Mouse (Mus musculus) thymus, postnatal 25 days (tissue): ENCODE measurements around the gene Tmem9.
A peak's percentile ranks its signal among the peaks of the same experiment; 100 is the strongest.

Experiments
- DNase-seq: peaks from one replicate; pipeline ENCODE4 v3.0.0; 2022

The Tmem9 gene

DNA sequence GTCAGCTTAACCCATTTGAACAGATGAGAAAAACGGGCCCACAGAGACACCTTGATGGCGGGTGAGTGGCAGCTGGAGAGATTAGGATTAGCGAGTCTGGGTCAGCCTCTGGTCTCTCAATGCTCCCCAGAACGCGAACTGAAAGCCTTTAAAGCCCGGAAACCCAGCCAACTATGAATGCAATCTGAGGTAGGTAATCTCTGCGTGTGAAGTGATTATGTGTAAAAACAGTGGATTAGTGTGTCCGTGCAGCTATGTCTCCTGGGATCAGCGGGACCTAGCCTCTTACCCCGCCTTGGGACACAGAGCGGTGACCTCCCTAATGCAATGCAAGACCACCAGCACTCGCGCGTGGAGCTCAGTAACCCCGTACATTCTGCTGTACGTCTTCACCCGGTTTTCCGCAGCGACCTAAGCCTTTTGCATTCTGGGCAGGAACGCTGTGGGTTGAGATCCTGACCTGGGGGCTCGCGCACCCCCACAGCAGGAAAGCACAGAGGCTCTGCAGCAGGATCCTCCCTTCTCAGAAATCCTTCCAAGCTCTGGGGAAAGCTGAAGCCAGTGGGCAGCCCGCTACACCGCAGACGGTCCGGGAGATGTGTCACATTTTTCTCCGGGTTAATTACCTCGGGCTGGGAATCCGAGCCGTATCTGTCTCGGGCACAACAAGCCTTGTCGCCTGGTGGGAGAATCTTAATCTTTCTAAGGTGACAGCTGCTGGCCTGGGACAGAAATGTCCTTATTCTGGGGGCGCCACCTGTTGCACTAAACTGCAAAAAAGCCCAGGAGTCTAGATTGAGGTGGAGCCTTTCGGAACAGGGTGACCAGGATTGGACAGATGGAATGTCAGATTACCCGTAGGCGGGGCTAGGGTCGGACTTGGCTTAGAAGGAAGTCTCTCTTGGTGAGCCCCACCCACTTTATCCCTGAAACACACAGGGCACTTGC is at the start of gene Tmem9:
Gene Tmem9, plus strand, starts transcription at position 940 of the 948 bp plus-strand sequence.
- DNase-seq = peak; percentile 41

DNA sequence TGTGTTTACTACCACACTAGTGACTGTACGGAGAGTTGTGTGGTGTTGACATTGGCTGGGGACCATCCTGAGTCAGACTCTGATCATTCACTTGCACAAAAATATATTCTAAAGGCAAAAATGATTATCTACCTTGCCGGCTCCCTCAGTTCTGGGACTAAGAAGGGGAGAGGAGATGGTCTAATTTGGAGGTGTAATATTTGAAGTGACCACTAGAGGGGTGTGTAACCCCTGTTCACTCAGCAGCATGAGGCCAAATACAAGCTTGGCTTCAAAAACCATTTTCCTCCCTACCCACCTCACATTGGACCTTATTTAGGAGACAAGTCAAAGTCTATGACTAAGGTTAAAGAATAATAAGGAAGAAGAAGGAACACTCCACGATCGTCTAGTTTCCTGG is 49.5 kb upstream of the Tmem9 start:
- DNase-seq = no peak

DNA sequence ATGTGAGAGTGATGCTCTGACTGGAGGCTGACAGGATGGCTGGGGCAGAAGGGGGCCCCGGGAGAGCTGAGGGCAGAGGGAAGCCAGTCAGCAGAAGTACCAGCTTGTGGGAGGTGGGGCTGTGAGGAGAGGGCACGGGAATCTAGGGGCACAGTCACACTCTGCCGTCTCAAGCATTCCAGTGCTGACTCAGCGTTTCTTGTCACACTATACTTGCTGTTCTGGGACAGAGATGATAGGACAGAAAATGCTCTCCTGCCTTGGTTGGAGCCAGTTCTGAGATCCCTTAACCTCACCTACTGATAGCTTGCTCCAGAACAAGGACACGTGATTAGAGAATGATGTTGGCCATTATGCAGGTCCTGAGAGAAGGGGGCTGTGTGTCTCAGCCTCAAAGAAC is 44.8 kb upstream of the Tmem9 start:
- no peak for DNase-seq

DNA sequence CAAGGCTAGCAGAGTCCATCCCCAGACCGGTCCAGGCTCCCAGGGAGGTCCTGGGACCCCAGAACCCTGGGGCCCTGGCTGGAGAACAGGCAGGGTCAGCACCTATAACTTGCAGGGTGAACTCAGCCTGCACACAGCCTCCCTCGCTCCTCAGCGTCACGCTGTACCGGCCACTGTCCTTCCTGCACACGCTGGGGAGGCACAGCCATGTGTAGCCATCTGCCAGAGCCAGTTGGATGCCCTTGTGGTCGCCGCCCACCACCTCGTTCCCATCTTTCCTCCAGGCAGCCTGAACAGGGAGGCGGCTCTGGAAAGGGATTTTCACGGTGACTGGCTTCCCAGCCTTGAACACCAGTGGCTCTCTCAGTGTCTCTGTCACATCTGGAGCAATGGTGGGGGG is 43.4 kb upstream of the Tmem9 start:
- DNase-seq = no peak

DNA sequence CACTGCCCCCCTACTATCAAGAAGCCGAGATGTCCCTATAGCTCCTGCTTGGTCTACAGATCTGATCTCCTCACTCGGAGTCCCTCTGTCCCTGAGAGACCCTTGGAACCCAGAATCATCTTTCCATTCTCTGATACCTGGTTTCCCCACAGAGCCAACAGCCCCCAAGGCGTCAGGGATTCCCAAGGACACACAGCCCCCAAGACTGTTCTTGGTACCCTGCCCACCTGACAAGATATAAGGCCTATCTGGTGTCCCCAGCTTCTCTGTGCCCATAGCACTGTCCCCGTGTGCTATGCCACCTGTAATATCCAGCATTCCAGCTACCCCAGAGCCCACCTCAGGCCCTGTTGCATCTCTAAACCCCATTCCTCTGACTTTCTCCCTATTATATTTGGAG is 40.2 kb upstream of the Tmem9 start:
- DNase-seq = no peak

DNA sequence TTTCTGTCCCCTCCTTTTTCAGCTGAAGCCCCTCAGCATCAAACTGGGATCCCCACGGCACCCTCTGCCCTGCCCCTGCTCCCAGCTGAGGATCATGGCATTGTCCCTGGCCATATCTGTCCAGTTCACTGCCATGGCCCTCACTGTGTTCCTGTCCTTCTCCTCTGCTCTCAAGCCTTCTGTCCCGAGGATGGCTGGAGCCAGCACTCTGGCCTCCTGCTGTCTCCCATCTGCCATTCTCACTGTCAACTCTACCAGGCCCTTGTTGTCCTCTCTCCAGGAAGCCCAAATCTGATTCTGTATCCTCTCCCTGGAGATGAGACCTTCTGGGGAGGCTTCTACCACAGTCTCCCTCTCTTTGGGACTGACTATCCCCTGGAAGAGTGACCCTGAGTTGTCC is 37.5 kb upstream of the Tmem9 start:
- DNase-seq = no peak

DNA sequence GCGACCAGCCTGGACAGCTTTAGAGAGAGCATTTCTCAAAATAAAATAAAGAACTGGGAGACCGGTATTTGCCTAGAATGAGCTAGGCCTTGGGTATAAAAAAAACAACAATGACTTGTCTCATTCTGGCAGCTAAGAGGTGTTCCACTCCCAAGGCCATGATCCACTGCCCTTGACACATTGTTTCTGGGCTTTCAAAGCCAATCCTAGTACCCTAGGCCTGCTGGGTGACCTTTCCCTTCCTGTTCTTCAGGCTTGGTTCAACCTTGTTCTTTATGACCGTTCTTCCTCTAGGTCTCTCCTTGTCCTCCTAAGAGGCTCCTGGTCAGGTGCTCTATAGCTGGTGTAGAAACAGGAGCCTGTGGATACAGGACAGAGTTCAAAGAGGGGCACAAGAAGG is 35.4 kb upstream of the Tmem9 start:
- DNase-seq = no peak

DNA sequence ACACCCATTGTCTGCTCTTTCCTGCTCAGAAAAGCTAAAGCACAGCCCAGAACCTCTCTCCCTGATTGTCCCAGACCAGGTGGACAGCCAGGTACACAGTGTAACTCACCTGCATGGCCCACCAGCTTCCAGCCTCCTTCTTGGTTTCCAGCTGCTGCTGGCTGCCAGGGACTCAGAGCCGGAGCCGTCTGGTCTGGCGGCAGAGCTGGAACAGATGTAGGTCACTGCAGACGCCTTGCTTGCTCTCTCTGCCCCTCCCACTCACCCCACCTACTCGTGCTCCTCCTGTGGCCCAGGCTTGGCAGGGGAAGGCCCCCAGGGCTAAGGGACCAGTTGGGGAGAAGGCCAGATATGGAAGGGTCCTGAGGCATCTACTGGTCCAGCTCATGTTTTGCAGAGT is 23.8 kb upstream of the Tmem9 start:
- no peak for DNase-seq

DNA sequence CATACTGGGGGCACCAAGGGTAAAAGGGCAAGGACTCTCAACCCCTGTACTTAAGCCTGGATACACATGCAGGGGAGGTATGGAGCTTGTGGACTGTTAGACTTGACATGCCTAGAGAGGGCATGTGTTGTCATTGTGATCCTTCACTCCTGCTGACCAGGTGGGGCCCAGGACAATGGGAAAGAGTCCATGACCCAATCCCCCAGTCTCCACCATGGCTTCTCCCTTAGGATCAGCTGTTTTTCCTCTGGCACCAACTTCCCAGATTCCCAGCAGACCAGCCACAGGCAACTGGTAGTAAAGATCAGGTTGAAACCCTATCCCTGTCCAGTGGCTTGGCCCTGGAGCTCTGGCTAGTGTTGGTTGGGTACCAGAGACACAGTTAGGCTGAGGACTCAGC is 18.1 kb upstream of the Tmem9 start:
- DNase-seq = no peak

DNA sequence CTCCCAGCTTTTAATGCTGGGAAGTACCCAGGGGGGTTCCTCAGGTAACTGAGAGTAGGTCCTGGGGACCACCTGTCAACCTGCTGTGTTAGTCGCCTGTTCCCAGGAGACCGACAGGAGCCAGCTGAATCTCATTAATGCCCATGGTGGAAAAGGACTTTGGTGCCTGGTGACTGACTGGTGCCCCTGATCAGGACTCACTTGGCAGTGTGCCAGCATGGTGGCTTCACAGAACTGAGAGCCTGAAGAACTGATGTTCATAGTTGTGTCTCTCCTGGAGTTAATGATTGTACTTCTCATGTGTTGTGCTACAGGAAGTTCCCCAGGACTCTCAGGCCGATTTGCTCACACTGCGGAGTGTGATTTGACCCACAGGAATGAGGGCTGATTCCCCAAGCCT is 14.5 kb upstream of the Tmem9 start:
- no peak for DNase-seq

DNA sequence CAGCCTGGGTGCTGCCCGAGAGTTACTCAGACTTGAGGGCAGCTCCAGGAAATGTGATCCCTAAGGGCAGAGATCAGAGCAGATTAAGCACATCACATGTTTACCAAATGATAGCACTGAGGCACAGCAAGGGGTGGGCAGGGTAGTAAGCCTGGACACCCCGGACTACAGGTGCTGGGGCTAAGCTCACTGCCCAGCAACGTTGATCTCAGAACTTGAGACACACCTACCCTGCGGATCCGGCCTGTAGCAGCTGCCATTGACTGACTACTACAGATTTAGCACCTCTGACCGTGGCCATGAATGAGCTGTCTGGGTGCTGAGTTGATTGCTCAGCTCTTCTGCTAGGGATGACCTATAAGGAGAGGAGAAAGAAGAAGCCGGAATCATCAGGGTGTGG is 10.4 kb upstream of the Tmem9 start:
- no peak for DNase-seq

DNA sequence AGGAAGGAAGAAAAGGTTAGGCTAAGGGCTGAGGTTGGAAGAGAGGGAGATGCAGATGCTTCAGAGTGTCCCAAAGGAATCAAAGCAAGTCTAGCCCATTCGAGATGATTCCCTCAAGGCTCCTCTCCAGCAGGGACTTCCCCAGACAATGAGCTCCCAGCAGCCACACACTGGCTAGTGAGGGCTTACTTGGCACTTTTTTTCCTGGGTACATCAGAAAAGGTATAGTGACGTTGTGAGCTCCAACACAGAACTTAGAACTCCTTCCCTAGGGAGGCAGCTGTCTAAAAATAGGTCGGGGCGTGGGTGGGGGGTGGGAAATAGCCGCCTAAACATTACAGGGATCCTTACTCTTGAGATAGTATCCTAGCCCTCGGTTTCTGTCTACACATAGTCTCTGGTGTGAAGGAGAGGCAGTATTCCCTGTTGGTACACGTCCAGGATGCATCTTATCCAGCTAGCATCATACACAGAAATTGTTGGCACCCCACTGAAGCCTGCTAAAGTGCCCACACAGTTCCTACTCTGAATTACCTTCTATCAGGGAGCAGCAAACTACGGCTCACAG is 8.1 kb upstream of the Tmem9 start:
- no peak for DNase-seq

DNA sequence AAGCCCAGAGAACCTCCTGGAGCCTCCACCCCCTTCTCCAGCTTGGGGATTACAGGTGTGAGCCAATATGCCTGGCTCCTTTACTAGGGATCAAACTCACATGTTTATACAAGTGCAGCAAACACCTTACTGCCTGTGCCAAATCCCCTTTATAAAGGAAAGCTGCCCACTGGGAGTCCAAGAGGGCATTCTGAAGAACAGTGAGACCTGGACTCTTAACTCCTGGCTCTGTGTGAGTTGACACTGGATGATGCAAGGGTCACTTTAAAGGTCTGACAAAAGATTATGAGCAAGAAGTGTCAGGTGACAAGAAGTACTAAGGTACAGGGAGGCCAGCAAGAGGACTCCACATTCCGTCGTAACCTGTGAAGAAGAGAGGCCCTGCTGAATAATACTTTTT is 6.5 kb upstream of the Tmem9 start:
- no peak for DNase-seq

DNA sequence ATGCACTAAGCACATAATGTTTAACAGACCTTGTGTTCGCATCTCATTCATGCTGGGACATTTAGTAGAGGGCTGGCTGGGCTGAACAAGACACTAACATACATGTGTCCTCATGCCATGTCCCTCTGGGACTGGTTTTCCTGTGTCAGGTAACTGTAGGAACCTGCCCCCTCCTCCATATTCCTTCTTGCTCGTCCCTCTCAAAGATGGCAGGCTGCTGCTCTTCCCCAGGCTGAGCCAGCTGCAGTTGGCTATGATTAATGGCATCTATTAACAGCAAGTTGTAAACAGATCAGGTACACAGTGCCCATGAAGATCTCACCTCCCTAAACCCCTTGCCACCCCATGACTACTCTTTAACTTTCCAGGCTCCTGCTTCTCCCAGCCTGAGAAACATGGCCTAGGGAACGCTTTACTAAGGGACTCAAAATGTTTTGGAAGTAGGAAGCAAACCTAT is 1.6 kb upstream of the Tmem9 start, which contains the start of gene Igfn1:
Gene Igfn1, minus strand, starts transcription at position 51 of the 457 bp plus-strand sequence.
- no peak for DNase-seq

DNA sequence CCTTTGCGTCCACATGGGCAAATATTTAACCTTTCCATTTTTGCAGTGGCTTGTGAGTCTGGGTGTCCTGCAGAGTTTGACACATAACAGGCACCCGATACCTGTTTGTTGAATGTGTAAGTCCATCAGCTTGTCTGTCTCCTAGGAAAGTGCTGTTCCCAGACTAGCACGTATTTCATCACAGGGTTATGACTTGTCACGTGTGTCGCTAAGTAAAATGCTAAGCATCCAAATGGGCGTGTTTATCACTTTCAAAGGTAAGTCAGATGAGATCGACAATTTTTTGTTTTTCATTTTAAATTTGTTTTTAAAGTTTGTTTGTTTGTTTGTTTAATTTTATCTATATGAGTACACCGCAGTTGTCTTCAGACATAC is 196 bp downstream of the Tmem9 start:
- DNase-seq = no peak

DNA sequence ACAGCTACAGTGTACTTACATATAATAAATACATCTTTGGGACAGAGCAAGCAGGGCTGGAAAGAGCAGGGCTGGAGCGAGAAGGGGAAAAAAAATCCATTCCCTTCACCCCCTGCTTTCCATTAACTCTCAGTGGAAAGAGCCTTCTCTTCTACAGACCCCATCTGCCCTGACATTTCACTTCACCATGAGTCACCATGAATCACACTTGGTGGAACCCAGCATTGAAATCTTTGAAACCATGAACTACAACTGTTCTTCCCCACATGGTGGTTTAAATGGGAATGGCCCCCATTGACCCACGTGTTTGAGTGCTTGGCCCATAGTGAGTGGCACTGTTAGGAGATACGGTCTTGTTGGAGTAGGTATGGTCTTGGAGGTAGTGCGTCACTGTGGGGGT is 2.3 kb downstream of the Tmem9 start:
- DNase-seq = no peak

DNA sequence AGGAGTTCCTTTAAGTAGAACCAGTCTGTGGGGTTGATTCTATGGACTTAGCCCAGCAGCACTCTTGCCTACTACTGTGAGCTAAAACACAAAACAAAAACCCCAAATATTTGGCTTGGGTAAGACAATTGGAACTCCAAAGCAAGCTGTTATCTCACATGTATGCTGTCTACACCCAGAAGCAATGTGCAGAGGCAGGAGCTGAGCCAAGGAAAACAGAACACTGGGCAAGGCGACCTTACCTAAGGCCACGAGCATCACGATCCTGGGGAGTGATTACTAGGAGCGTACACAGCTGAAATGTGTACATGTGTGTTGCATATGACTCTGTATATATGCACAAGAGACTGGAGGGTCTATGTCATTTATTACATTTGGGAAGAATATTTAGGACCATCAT is 5.6 kb downstream of the Tmem9 start:
- no peak for DNase-seq

DNA sequence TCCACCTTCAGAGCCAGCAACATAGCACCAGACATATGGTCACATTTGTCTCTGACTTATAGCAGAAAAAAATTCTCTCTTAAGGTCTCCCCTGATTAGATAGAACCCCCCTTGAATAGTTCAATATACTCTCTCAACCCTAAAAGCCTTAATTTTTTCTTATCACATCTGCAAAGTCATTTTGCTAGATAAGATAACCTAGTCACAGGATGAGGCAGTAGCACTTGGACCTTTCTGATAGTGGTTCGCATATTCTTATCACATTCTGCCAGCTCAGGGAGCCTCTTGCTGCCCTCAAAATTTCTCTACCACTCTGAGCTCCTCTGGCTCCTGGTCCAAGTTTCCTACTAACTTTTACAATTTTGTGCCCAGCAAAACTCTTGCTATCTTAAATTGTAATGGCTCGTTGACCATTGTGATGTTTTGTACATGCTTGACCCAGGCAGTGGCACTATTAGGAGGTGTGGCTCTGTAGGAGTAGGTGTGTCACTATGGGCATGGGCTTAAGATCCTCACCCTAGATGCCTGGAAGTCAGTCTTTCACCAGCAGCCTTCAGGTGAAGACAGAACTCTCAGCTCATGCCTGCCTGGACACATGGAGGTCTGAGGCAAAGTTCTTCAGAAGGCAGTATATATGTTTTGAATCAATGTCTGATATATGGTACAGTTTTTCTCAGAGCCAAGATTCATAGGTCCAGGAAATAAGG is 7.0 kb downstream of the Tmem9 start:
- DNase-seq = no peak

DNA sequence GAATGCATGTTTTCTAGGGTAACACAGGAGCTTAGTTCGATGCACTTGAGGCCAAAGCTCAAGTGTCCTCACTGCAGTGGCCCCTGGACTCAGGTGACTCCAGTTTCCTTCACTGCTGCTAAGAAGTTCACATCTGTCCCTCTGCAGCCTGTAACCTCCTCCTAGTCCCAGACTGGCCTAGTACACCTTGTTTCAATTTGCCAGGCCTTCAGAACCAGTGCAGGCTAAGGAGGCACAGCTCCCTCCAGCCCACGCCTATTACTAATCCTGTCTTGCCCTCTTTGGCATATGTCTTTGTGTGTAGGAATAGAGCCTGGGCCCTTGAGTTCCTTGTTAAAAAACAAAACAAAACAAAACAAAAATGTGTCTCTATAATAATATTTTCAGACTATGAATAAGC is 9.4 kb downstream of the Tmem9 start:
- peak; percentile 4 for DNase-seq

DNA sequence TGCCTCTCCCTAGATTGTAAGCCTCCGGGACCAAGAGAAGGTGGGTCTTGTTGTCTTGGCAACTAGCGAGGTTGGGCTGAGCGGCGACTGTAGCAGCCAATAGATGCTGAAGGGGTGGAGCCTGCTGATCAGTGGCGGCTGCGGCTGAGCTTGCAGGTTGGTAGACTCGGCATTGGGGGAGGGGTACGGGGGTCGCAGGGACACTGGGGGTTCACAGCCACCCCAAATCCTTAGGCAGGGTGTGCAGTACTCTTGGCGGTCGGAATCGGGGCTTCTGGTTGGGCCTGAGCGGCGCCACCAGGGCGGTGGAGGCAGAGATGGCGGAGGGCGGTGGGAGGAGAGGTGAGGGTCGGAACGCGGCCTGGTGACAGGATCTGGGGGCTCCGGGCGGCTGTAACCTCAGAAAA is 10.0 kb downstream of the Tmem9 start:
- DNase-seq = peak; percentile 89

DNA sequence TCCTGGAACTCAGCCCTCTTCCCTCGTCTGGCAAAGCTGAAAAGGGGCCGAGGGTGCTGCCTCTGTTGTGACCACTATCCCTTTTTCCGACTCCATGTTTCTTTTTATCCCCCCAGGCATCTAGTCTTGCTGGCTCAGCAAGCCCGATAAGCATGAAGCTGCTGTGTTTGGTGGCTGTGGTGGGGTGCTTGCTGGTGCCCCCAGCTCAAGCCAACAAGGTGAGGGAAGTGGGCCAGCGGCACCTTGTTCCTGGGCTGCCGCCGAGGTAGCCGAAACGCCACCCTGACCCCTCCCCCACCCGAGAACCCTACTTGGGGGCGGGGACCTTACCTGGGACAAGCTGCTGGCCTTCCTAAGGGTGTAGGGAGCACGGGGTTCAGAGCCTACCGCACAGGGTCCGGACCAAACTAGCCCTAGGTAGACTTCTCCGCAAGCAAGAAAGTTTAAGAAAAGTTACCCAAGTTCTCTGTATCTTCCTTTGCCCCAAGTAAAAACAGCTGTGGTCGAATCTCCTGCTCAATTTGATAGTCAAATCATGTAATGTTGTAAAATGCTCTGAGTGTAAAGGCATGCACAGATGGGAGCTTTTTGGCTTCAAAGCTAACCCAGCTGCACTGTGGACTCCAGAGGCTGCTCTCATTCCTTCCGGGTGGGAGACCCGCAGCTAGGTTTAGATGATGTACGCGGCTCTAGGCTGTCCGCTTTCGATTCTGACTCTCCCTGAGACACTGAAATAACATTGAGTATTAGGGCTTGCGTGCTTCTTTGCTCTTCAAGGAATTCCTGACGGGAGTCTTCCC is 10.6 kb downstream of the Tmem9 start:
- DNase-seq = peak; percentile 56

DNA sequence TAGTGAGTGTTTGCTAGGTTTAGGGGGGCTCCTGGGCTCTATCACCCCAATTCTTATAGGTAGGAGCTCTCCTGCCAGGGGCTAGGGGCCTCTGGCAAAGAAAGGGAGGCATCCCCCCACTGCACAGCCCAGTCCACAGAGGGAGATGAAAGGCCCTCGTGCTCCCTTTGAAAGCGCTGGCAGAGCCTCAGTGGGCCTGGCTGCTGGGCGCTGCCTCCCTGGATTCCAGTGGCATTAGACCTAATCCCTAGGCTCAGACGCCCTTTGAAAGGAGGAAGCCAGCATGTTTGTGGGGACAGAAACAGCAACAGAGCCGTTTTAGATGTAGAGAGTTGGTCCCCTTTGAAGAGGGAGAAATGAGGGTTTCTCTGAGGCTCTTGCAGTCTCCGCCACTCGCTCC is 22.3 kb downstream of the Tmem9 start:
- DNase-seq = no peak

DNA sequence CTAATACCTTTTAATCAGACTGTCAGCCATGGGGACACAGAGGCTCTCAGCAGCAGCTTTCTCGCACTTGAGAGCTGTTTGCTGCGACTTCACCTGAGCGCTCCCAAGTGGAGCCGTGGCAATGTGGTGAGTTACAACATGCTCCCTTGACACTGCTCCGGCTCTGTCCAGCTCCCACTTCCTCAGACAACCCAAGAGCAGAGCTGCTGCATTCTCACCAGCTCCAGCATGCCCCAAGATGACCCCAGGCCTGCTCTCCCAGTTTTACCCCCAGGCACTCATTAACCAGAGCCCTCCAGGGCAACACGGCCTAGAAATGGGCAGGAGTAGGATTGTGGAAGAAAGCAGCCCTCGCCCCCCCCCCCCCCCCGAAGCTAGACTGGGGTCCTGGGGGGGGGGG is 23.7 kb downstream of the Tmem9 start:
- no peak for DNase-seq
